Mouse (Mus musculus) CH12.LX (cell line): ENCODE measurements at regions not wholly inside any gene's neighbourhood (a gene's known extent, or its start where the extent isn't known, plus 50 kb on each side); places are given as distances from the start of the nearest gene placed in this dataset.

Experiments used
- DNase-seq: peaks from one replicate; pipeline ENCODE4 v3.0.0-alpha.2; 2013; ENCODE audit errors: extremely low read depth
- H3K27ac ChIP-seq: 2 replicates; pipeline ENCODE4 v1.5.1; 2012; ENCODE audit warnings: low read depth, mild to moderate bottlenecking, control low read depth, moderate library complexity; ENCODE audit not compliant: insufficient read depth
- H3K27me3 ChIP-seq: replicated peaks from 2 replicates; pipeline ENCODE3; 2012; ENCODE audit warnings: inconsistent platforms
- H3K36me3 ChIP-seq, 2 experiments: replicated peaks in 1 of 2; 2 replicates each; pipeline versions ENCODE3 to v1.6.1; 2012; ENCODE audit warnings: inconsistent platforms in 1 of 2, low read length in 1 of 2, mild to moderate bottlenecking in 1 of 2, mixed read lengths in 1 of 2, moderate library complexity in 1 of 2; ENCODE audit not compliant: control insufficient read depth in 1 of 2, insufficient read depth in 1 of 2
- H3K4me1 ChIP-seq, 2 experiments: 2 replicates each; pipeline ENCODE4 v1.6.1; 2012; ENCODE audit warnings: inconsistent platforms in 1 of 2, moderate library complexity in 1 of 2; ENCODE audit not compliant: insufficient read depth in 2 of 2, control insufficient read depth in 1 of 2
- H3K4me2 ChIP-seq: 2 replicates; pipeline ENCODE4 v1.6.1; 2012; ENCODE audit warnings: low read depth, mild to moderate bottlenecking, control low read depth; ENCODE audit not compliant: poor library complexity, insufficient read depth, severe bottlenecking
- H3K4me3 ChIP-seq, 3 experiments: fragments of 150-350 bp in 1 of 3; sonication (generic) in 1 of 3; replicated peaks in 1 of 3; 2 replicates each; pipeline versions ENCODE3 to v1.5.1; 2011 to 2012; ENCODE audit warnings: low read depth in 2 of 3, low read length in 2 of 3, mild to moderate bottlenecking in 2 of 3, moderate library complexity in 2 of 3, control low read depth in 1 of 3, improper control_type of control experiment in 1 of 3, inconsistent platforms in 1 of 3, mixed read lengths in 1 of 3; ENCODE audit not compliant: poor library complexity in 1 of 3
- H3K79me2 ChIP-seq: replicated peaks from 2 replicates; pipeline ENCODE4 v1.6.1; 2012; ENCODE audit warnings: mild to moderate bottlenecking, moderate library complexity; ENCODE audit not compliant: control insufficient read depth, poor library complexity, insufficient read depth, severe bottlenecking; ENCODE audit errors: extremely low read depth
- H3K9ac ChIP-seq: 2 replicates; pipeline ENCODE4 v1.6.1; 2012; ENCODE audit warnings: low read depth, mild to moderate bottlenecking, control low read depth, moderate library complexity; ENCODE audit not compliant: insufficient read depth
- H3K9me3 ChIP-seq: replicated peaks from 2 replicates; pipeline ENCODE3; 2012; ENCODE audit warnings: low read length, inconsistent platforms, mixed read lengths
- CHD2 ChIP-seq: IDR thresholded peaks from 2 replicates; pipeline ENCODE4 v1.6.1; 2011; ENCODE audit warnings: low read length, improper control_type of control experiment
- E2F4 ChIP-seq: IDR thresholded peaks from 2 replicates; pipeline ENCODE4 v1.6.1; 2011; ENCODE audit warnings: low read depth, low read length, improper control_type of control experiment; ENCODE audit not compliant: insufficient replicate concordance
- EP300 ChIP-seq: IDR thresholded peaks from 2 replicates; pipeline ENCODE4 v1.6.1; 2011; ENCODE audit warnings: low read length, improper control_type of control experiment
- HCFC1 ChIP-seq: IDR thresholded peaks from 2 replicates; pipeline ENCODE4 v1.6.1; 2012; ENCODE audit warnings: low read depth, mild to moderate bottlenecking, inconsistent platforms, low read length, improper control_type of control experiment
- IRF4 ChIP-seq: IDR thresholded peaks from 2 replicates; pipeline ENCODE4 v1.6.1; 2014; ENCODE audit warnings: low read depth, mild to moderate bottlenecking, inconsistent platforms, low read length, improper control_type of control experiment
- JUN ChIP-seq: IDR thresholded peaks from 2 replicates; pipeline ENCODE4 v1.6.1; 2011; ENCODE audit warnings: low read depth, mild to moderate bottlenecking, low read length, improper control_type of control experiment, moderate library complexity; ENCODE audit not compliant: insufficient read depth
- JUND ChIP-seq: conservative IDR thresholded peaks from 2 replicates; pipeline ENCODE4 v1.6.1; 2011; ENCODE audit warnings: low read depth, low read length, improper control_type of control experiment
- MAX ChIP-seq: IDR thresholded peaks from 2 replicates; pipeline ENCODE4 v1.6.1; 2011; ENCODE audit warnings: low read length, improper control_type of control experiment
- MEF2A ChIP-seq: IDR thresholded peaks from 2 replicates; pipeline ENCODE4 v1.6.1; 2014; ENCODE audit warnings: low read depth, mild to moderate bottlenecking, inconsistent platforms, low read length, improper control_type of control experiment, borderline replicate concordance
- MYC ChIP-seq: IDR thresholded peaks from 2 replicates; pipeline ENCODE4 v1.6.1; 2011; ENCODE audit warnings: low read depth, mild to moderate bottlenecking, improper control_type of control experiment, low read length
- NELFE ChIP-seq: IDR thresholded peaks from 2 replicates; pipeline ENCODE4 v1.6.1; 2011; ENCODE audit warnings: low read depth, low read length, improper control_type of control experiment
- NRF1 ChIP-seq: IDR thresholded peaks from 2 replicates; pipeline ENCODE4 v1.6.1; 2014; ENCODE audit warnings: low read depth, mild to moderate bottlenecking, inconsistent platforms, low read length, improper control_type of control experiment, moderate library complexity
- PAX5 ChIP-seq: IDR thresholded peaks from 2 replicates; pipeline ENCODE4 v1.6.1; 2012; ENCODE audit warnings: low read length, inconsistent platforms, mixed read lengths
- POLR2A ChIP-seq: IDR thresholded peaks from 2 replicates; pipeline ENCODE4 v1.6.1; 2011; ENCODE audit warnings: low read depth, mild to moderate bottlenecking, improper control_type of control experiment, low read length
- POLR2AphosphoS2 ChIP-seq: IDR thresholded peaks from 2 replicates; pipeline ENCODE4 v1.6.1; 2011; ENCODE audit warnings: low read depth, low read length, improper control_type of control experiment
- RCOR1 ChIP-seq: conservative IDR thresholded peaks from 2 replicates; pipeline ENCODE4 v1.6.1; 2012; ENCODE audit warnings: low read depth, mild to moderate bottlenecking, inconsistent platforms, low read length, improper control_type of control experiment
- SIN3A ChIP-seq: IDR thresholded peaks from 2 replicates; pipeline ENCODE4 v1.6.1; 2012; ENCODE audit warnings: low read length, improper control_type of control experiment, inconsistent platforms
- SMC3 ChIP-seq: IDR thresholded peaks from 2 replicates; pipeline ENCODE4 v1.6.1; 2011; ENCODE audit warnings: low read depth, low read length, improper control_type of control experiment
- TBP ChIP-seq: conservative IDR thresholded peaks from 2 replicates; pipeline ENCODE4 v1.6.1; 2011; ENCODE audit warnings: low read depth, low read length, improper control_type of control experiment
- TCF12 ChIP-seq: IDR thresholded peaks from 2 replicates; pipeline ENCODE4 v1.6.1; 2014; ENCODE audit warnings: low read depth, mild to moderate bottlenecking, inconsistent platforms, low read length, improper control_type of control experiment
- UBTF ChIP-seq: IDR thresholded peaks from 2 replicates; pipeline ENCODE4 v1.6.1; 2012; ENCODE audit warnings: low read depth, mild to moderate bottlenecking, inconsistent platforms, low read length, improper control_type of control experiment, moderate library complexity
- ZC3H11A ChIP-seq: IDR thresholded peaks from 2 replicates; pipeline ENCODE4 v1.6.1; 2012; ENCODE audit warnings: low read depth, mild to moderate bottlenecking, inconsistent platforms, low read length, improper control_type of control experiment
- ZMIZ1 ChIP-seq: IDR thresholded peaks from 2 replicates; pipeline ENCODE4 v1.6.1; 2012; ENCODE audit warnings: low read depth, mild to moderate bottlenecking, inconsistent platforms, low read length, improper control_type of control experiment
- dilution Hi-C: fragments of 300-500 bp; cut with MboI; formaldehyde crosslinking; loops from 2 replicates; pipeline ENCODE4 v1.14.3; 2020; ENCODE audit warnings: low sequenced_read_pairs; ENCODE audit not compliant: extremely low pct_unique_long_range_greater_than_20kb, extremely low pct_ligation_motif_present
- in situ Hi-C: fragments of 300-500 bp; cut with MboI; formaldehyde crosslinking; loops from 3 replicates; pipeline ENCODE4 v1.14.3; 2019; ENCODE audit warnings: low sequenced_read_pairs, low pct_ligation_motif_present, low pct_unique_long_range_greater_than_20kb, mixed read lengths

- Histone ChIP-seq H3K79me2 (no peaks in the 10 kb centered on the region), H3K4me2 (peak overlapping the region; percentile 94), H3K9ac (peak overlapping the region; percentile 64), H3K4me3 (no peak overlapping the region), H3K27me3 (no peaks in the 10 kb centered on the region), H3K27ac (peak overlapping the region; percentile 88), H3K9me3 (peaks cover 5% of the 10 kb centered on the region), H3K4me1 (peaks cover 23 to 82% of the 10 kb centered on the region in 2 experiments), H3K36me3 (no peaks in the 10 kb centered on the region)
- 0 out of 2 replicates have a peak, but pooled peaks have one; percentile 4 for TF ChIP-seq MYC
- TF ChIP-seq POLR2AphosphoS2: peak; percentile 74; the same call in 1 of the 2 replicates
- peak; percentile 6; the same call in 1 of the 2 replicates for TF ChIP-seq JUND
- peak; percentile 32 for TF ChIP-seq HCFC1
- no peak for TF ChIP-seq PAX5
- no peak for TF ChIP-seq EP300
- peak; percentile 69 for TF ChIP-seq MAX
- TF ChIP-seq ZMIZ1: peak; percentile 87
- peak; percentile 87 for TF ChIP-seq MEF2A
- TF ChIP-seq TCF12: peak; percentile 48; the same call in 1 of the 2 replicates
- 0 out of 2 replicates have a peak, but pooled peaks have one; percentile 16 for TF ChIP-seq E2F4
- TF ChIP-seq NRF1: peak; percentile 76
- no peak for TF ChIP-seq SMC3
- TF ChIP-seq SIN3A: 0 out of 2 replicates have a peak, but pooled peaks have one; percentile 31
- no peak for TF ChIP-seq JUN
- peak; percentile 93 for TF ChIP-seq TBP
- TF ChIP-seq ZC3H11A: peak; percentile 79
- peak; percentile 98 for TF ChIP-seq RCOR1
- TF ChIP-seq UBTF: no peak; the same call in 1 of the 2 replicates
- peak; percentile 47; the same call in 1 of the 2 replicates for TF ChIP-seq IRF4
- peak; percentile 88 for TF ChIP-seq NELFE
- peak; percentile 83 for TF ChIP-seq POLR2A
- 0 out of 2 replicates have a peak, but pooled peaks have one; percentile 64 for TF ChIP-seq CHD2
- dilution Hi-C loops: no loop called here
- peak; percentile 96 for DNase-seq
- in situ Hi-C loops: loop anchor here (10.0 kb wide), 1 partner anchor 89 kb away; the partner anchor contains the start of gene Btbd11
Observed at GRCm38 (mm10) chr10:85295133-85295887, 91.3 kb upstream of the Btbd11 start.
